Mouse (Mus musculus) olfactory bulb, adult 2 months (tissue): Measurements from ENCODE around the gene Erbb3. TPM values are rescaled to one million over a fixed set of nuclear protein-coding genes. Genes with fewer than 3 reads are reported as not detected.

Experiments used
- H3K27ac ChIP-seq: fragments of 200-500 bp; 2 replicates; pipeline ENCODE4 v1.5.1; 2012; ENCODE audit warnings: low read depth, low read length; ENCODE audit not compliant: insufficient read depth
- H3K4me1 ChIP-seq: fragments of 200-500 bp; 2 replicates; pipeline ENCODE4 v1.6.1; 2012; ENCODE audit warnings: low read length; ENCODE audit not compliant: control insufficient read depth, insufficient read depth
- H3K4me3 ChIP-seq: fragments of 200-500 bp; 2 replicates; pipeline ENCODE4 v1.5.1; 2012; ENCODE audit warnings: mild to moderate bottlenecking, low read depth, low read length, moderate library complexity; ENCODE audit not compliant: insufficient read depth
- CTCF ChIP-seq: fragments of 200-500 bp; IDR thresholded peaks from 2 replicates; pipeline ENCODE4 v1.5.1; 2012; ENCODE audit warnings: low read depth, mild to moderate bottlenecking, low read length, moderate library complexity; ENCODE audit not compliant: insufficient read depth
- POLR2A ChIP-seq: fragments of 200-500 bp; IDR thresholded peaks from 2 replicates; pipeline ENCODE4 v1.6.1; 2012; ENCODE audit warnings: mild to moderate bottlenecking, low read depth, low read length, moderate library complexity; ENCODE audit not compliant: insufficient read depth
- WGBS: fragments of 180-500 bp; shearing (Covaris S2); methylation state at CpG from one replicate; pipeline ENCODE4 v1.1.7; 2018; 5-methylcytosine and 5-hydroxymethylcytosine counted together
- polyA plus RNA-seq: library from polyadenylated mRNA; stranded (reverse); fragments of >200 nt; gene quantifications from 2 replicates; pipeline ENCODE4 v1.2.4, GENCODE M21; 2012; ENCODE audit warnings: low replicate concordance; ENCODE audit not compliant: missing spikeins, insufficient read depth, insufficient read length

The Erbb3 gene
- polyA plus RNA-seq, 1 experiment = not detected

DNA sequence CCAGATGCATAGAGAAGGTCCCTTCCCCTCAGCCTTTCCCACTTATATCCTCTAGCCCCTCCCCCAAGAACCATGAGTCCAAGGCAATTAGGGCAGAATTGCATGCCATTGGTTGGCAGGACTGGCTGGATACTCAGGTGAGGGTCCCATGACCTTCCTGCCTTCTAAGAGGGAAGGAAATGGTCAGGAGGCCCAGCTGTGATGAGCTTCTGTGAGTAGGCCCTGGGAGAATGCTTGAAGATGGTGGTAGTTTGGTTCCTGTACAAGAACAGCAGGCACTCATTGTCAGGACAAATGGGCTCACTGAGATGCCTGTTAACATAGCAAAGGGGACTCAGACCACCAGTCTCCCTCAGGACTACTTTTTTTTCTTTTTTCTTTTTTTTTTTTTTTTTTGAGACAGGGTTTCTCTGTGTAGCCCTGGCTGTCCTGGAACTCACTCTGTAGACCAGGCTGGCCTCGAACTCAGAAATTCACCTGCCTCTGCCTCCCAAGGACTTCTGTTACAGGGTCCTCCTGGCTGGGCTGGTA, 51.0 kb downstream of the Erbb3 start:
- H3K27ac ChIP-seq = no peak overlapping the region

DNA sequence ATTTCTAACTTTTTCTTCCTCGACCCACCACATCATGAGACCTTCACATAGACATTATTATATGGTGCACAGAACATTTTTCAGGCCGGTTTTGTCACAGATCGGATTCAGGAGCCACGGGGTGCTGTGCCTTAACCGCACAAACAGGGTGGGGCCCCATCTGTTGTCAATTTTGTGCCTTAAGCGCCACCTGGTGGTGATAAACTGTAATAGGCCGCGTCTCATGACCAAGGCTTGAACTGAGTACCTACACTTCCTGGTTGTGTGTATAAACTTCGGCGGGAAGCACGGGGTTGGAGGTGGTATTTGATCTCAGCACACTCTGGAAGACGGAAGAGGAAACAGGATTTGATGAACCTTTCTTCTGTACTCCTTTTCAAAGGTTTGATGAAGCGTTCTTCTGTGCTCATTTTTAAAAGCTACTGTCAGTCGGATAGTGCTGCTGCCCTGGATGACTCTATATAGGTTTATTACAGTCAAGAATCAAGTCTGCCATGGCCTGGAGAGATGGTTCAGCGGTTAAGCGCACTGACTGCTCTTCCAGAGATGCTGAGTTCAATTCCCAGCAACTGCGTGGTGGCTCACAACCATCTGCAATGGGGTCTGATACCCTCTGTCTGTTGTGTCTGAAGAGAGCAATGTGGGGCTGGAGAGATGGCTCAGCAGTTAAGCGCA, 53.0 kb downstream of the Erbb3 start:
- TF ChIP-seq CTCF = peak; percentile 61; the same call in 1 of the 2 replicates
- no peak for TF ChIP-seq POLR2A
- no peak overlapping the region for H3K27ac ChIP-seq
- peaks cover 4% of the 10 kb centered on the region; the same call in 1 of the 2 replicates for H3K4me1 ChIP-seq
- H3K4me3 ChIP-seq = no peak overlapping the region
- 15% methylated on average over 18 of the region's 18 CpGs for whole genome bisulfite sequencing

More for the DNA sequence above, 51.0 kb downstream of the Erbb3 start:
- Histone ChIP-seq H3K4me3 (no peak overlapping the region), H3K4me1 (no peaks in the 10 kb centered on the region)
- TF ChIP-seq POLR2A (no peak), CTCF (no peak)
- WGBS = 93% methylated on average over 1 of the region's 1 CpGs

- TF ChIP-seq CTCF (no peak), POLR2A (no peak)
- peaks cover 4% of the 10 kb centered on the region; the same call in 1 of the 2 replicates for H3K4me1 ChIP-seq
- WGBS = 69% methylated on average over 4 of the region's 4 CpGs
- H3K4me3 ChIP-seq = no peak overlapping the region
- H3K27ac ChIP-seq = no peak overlapping the region
These were observed 53.7 kb downstream of the Erbb3 start for GRCm38 (mm10) chr10:128535624-128536265.

GRCm38 (mm10) chr10:128535206-128535605, 54.2 kb downstream of the Erbb3 start:
- H3K4me1 ChIP-seq = peaks cover 4% of the 10 kb centered on the region; the same call in 1 of the 2 replicates
- no peak for TF ChIP-seq POLR2A
- 83% methylated on average over 2 of the region's 2 CpGs for WGBS
- no peak overlapping the region for H3K4me3 ChIP-seq
- no peak overlapping the region for H3K27ac ChIP-seq

DNA sequence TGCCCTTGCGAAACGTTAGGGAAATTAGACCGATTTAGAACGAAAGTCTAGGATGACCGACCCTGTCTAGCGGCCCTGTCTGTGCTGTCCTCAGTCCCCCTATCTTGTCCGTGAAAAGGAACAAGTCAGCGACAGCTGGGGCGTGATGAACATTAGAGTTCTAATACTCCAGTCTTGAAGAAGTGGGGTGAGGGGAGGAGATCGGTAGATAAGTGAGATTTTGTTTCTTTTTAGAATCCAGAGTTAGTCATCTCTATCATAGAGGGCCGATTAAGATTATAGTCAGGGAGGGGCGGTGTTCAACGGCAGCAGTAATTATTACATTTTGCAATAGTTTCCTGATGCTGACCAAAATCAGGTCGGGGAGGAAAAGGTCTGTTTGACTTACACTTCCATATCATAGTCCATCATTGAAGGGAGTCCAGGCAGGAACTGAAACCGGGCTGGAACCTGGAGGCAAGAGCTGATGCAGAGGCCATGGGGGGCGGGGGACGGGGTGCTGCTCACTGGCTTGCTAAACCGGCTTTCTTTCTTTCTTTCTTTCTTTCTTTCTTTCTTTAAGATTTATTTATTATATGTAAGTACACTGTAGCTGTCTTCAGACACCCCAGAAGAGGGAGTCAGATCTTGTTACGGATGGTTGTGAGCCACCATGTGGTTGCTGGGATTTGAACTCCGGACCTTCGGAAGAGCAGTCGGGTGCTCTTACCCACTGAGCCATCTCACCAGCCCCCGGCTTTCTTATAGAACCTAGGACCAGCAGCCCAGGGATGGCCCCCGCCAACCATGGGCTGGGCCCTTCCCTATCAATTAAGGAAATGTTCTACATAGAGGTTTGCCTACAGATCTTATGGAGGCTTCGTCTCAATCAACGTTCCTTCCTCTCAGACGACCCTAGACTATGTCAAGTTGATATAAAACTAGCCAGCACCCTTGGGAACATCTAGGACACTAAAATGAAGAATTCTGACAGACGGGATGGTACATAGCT, 62.8 kb downstream of the Erbb3 start:
- WGBS = 28% methylated on average over 28 of the region's 28 CpGs
- H3K4me1 ChIP-seq = peaks cover 9% of the 10 kb centered on the region
- peak overlapping the region; percentile 80 for H3K4me3 ChIP-seq
- TF ChIP-seq POLR2A (no peak), CTCF (no peak)
- no peak overlapping the region for H3K27ac ChIP-seq

DNA sequence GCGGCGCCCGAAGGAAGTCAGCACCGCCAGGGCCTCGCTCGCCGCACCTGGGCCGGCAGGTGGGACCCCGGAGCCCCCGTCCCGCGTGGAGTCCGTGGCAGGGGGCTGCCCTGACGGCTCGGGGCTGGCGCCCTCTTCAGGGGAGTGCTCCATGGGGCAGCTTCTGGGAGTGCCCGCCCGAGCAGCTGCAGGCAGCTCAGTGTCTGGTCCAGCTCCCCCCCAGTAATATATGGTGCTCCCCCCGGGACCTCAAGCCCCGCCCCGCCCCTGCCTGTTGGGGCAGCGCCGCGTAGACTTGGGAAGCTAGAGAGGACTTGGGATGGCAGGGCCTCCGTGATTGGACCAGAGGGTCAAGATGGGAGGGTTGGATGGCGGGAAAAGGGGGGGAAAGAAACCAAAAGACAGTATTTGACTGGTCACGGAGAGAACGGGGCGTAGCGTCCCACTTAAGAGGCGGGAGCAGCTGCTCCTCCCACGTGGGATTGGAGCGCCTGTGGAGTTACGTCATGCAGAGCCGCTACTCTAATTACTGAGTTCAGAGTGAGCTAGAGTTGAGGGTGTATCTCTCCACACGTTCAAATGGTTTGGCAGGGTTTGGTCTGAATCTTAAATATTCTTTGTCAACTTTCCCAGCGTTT, 63.7 kb downstream of the Erbb3 start, which contains the start of gene Esyt1:
TSS of gene Esyt1 (minus strand) at position 201 of the 638 bp plus-strand sequence.
- under 1% methylated on average over 37 of the region's 37 CpGs for WGBS
- H3K4me3 ChIP-seq = peak within 1 kb of the TSS; percentile 80
- no peak for TF ChIP-seq POLR2A
- TF ChIP-seq CTCF = peak; percentile 26; the same call in 1 of the 2 replicates
- 0 out of 2 replicates have a peak within 1 kb of the TSS, but pooled peaks have one; percentile 9 for H3K27ac ChIP-seq
- H3K4me1 ChIP-seq = peaks cover 8% of the 10 kb centered on the region

DNA sequence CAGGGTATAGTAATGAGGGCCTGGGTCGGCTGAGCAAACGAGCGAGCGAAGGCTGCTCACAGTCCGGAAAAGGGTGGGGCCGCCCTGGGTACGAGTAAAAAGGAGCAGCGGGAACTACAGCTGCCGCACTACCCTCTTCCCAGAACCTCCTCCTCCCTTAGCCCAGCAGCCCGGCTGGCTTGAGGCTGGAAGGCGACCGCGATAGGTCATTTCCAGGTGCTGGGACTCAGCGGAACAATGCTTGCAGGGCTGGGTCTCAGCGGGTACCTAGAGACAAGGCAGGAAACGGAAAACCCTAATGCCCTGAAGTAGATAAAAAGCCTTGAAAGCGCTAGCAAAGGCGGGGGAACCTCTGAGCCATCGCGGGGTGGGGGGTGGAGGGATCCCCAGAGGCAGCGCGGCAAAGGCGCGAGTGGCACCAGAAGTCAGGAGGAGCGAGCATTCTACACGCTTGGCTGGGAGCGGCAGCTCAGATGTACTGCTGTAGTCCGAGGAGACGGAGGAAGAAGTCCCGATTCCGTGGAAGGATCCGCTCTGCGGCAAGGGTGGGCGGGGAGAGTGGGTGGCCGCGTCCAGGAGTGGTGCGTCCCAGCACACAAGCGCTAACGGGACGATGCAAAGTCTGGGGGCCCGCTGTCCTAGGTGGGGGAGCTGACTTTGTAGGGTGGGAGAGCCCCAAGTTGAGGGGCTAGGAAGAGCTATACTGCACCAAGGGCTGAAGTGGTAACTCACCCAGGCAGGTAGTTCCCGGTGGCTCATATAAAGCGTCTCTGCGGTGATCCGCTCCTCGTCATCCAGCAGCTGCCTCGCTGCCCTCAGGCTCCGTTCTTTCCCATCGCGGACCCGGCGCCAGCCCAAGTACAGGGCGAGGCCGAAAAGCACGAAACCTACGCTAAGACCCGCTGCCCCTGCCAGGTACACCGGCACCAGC, 64.5 kb downstream of the Erbb3 start:
- 2% methylated on average over 58 of the region's 58 CpGs for WGBS
- Histone ChIP-seq H3K4me1 (peaks cover 8% of the 10 kb centered on the region), H3K27ac (0 out of 2 replicates have a peak overlapping the region, but pooled peaks have one; percentile 9), H3K4me3 (peak overlapping the region; percentile 80)
- TF ChIP-seq CTCF (no peak), POLR2A (no peak)
